ENCODE assay signal across 8 mouse cellular contexts in genomic region chr6:53820486-53820985, GRCm38 (mm10). TPM values are rescaled to one million over a fixed set of nuclear protein-coding genes. Genes with fewer than 3 reads are reported as not detected.
A peak's percentile ranks its signal among the peaks of the same experiment; 100 is the strongest.
DNase-seq lines count a peak whose midpoint lies in the region; ATAC-seq and TF ChIP-seq lines count a peak whose summit lies in the region.

Gene Tril, minus strand, starts transcription at chr6:53820830.

- H3K27me3 ChIP-seq in G1E (ENCODE audit: insufficient read depth, low read length), result peaks cover 4% of the 10 kb centered on the region; the same call in 1 of the 2 replicates
- peaks cover 16% of the 10 kb centered on the region for H3K27me3 ChIP-seq in forebrain, postnatal 0 days (ENCODE audit: insufficient read depth, low read length)
- H3K27me3 ChIP-seq in liver, postnatal 0 days (ENCODE audit: insufficient read depth, low read length), result peaks cover 76% of the 10 kb centered on the region

- TF ChIP-seq CTCF in G1E (IDR thresholded peaks at IDR 0.05; ENCODE audit: low read depth, low read length), result no peak
- no peak for TF ChIP-seq CTCF in forebrain, postnatal 0 days (IDR thresholded peaks at IDR 0.05; ENCODE audit: low read depth)
- TF ChIP-seq CTCF in liver, postnatal 0 days (IDR thresholded peaks at IDR 0.05; ENCODE audit: low read depth), result no peak

- peaks cover 61% of the 10 kb centered on the region for H3K9me3 ChIP-seq in G1E (replicated peaks)
- H3K9me3 ChIP-seq in forebrain, postnatal 0 days (ENCODE audit: low read length), result no peaks in the 10 kb centered on the region
- no peaks in the 10 kb centered on the region for H3K9me3 ChIP-seq in liver, postnatal 0 days (ENCODE audit: low read length)

- H3K4me1 ChIP-seq in G1E (ENCODE audit: insufficient read depth, low read depth, low read length), result no peaks in the 10 kb centered on the region
- peaks cover 19% of the 10 kb centered on the region for H3K4me1 ChIP-seq in forebrain, postnatal 0 days (ENCODE audit: insufficient read depth)
- peaks cover 18% of the 10 kb centered on the region for H3K4me1 ChIP-seq in liver, postnatal 0 days (ENCODE audit: insufficient read depth)

- no peaks in the 10 kb centered on the region for H3K36me3 ChIP-seq in G1E (replicated peaks)
- no peaks in the 10 kb centered on the region for H3K36me3 ChIP-seq in forebrain, postnatal 0 days (ENCODE audit: insufficient read depth)
- no peaks in the 10 kb centered on the region for H3K36me3 ChIP-seq in liver, postnatal 0 days (replicated peaks; ENCODE audit: insufficient read depth, low read length)

- H3K9ac ChIP-seq in forebrain, postnatal 0 days, result peak within 1 kb of the TSS; percentile 43
- 0 out of 2 replicates have a peak within 1 kb of the TSS, but pooled peaks have one; percentile 11 for H3K9ac ChIP-seq in liver, postnatal 0 days (replicated peaks)

- TF ChIP-seq EP300 in liver, postnatal 0 days (IDR thresholded peaks at IDR 0.05; ENCODE audit: low read depth), result no peak

- intact Hi-C loops in heart, postnatal 10 days (cut with DNase I), result loop anchor here (5.0 kb wide), 1 partner anchor 52 kb away; no protein-coding TSS in a partner anchor

- under 1% methylated on average over 43 of the region's 43 CpGs for WGBS in forebrain, postnatal 0 days
- WGBS in liver, postnatal 0 days (ENCODE audit: insufficient replicate concordance), result 1% methylated on average over 43 of the region's 43 CpGs

- H3K4me2 ChIP-seq in forebrain, postnatal 0 days (ENCODE audit: low read depth), result peak within 1 kb of the TSS; percentile 88
- H3K4me2 ChIP-seq in liver, postnatal 0 days (ENCODE audit: low read depth, low read length), result peak within 1 kb of the TSS; percentile 68

- no peak for DNase-seq in G1E (ENCODE audit: low spot score)
- DNase-seq in cerebellum, adult 18-20 months, result peak; percentile 42 to 46
- DNase-seq in forebrain, postnatal 0 days, result peak; percentile 74
- DNase-seq in heart, postnatal 10 days, result peak; percentile 88 to 89
- peak; percentile 86 to 92 for DNase-seq in kidney, postnatal 4 days
- DNase-seq in liver, postnatal 0 days, result peak; percentile 36
- peak; percentile 76 for DNase-seq in ovary, postnatal 36 days (ENCODE audit: low spot score)

- ATAC-seq in G1E (ENCODE audit: extremely low read depth, insufficient number of reproducible peaks, low FRiP score, poor library complexity, severe bottlenecking), result no peak
- peak; percentile 50 for ATAC-seq in forebrain, postnatal 0 days
- no peak for ATAC-seq in liver, postnatal 0 days
- no peak for ATAC-seq in CD4-positive, CD25-positive, alpha-beta regulatory T cell, adult 4 months

- H3K27ac ChIP-seq in forebrain, postnatal 0 days (ENCODE audit: low read depth, low read length), result peak within 1 kb of the TSS; percentile 60
- H3K27ac ChIP-seq in liver, postnatal 0 days (ENCODE audit: low read depth), result no peak within 1 kb of the TSS

- H3K4me3 ChIP-seq in G1E (ENCODE audit: low read depth, low read length), result peak within 1 kb of the TSS; percentile 7; the same call in 1 of the 2 replicates
- peak within 1 kb of the TSS; percentile 49 for H3K4me3 ChIP-seq in forebrain, postnatal 0 days (ENCODE audit: low read depth, low read length)
- H3K4me3 ChIP-seq in liver, postnatal 0 days (ENCODE audit: low read depth, low read length), result peak within 1 kb of the TSS; percentile 41

RNA-seq across cellular contexts. Expression of gene Tril, which starts in this region (rescaled TPM):
- total RNA-seq in G1E (2014; fragmentation: Nextera tagmentation), result not detected in 2 replicates
- total RNA-seq in G1E (2017), result 0.11 TPM in 1 of 2 replicates, not detected in the other
- polyA plus RNA-seq in G1E (2012), result not detected in 2 replicates
- 17.8 and 27.8 TPM in 2 replicates for total RNA-seq in forebrain, postnatal 0 days (2014; rRNA removed)
- 8.5 and 18.2 TPM in 2 replicates for polyA plus RNA-seq in forebrain, postnatal 0 days (2015; fragmentation: Nextera tagmentation; extraction: Ambion mirVana)
- 10 to 100 TPM; 14.0 to 14.8 TPM for total RNA-seq in heart, postnatal 10 days (2021)
- 0.25 and 0.31 TPM in 2 replicates for polyA plus RNA-seq in liver, postnatal 0 days (2015; fragmentation: Nextera tagmentation; extraction: Ambion mirVana)
- polyA plus RNA-seq in CD4-positive, CD25-positive, alpha-beta regulatory T cell, adult 4 months (2017; shearing (Covaris generic)), result not detected

Comparison
In these comparisons a context has a peak if more than half of its experiments do, and no peak if none do; other contexts are left out.
1. RNA of gene Tril (total RNA-seq): 17.8 to 27.8 TPM in forebrain, postnatal 0 days and 14.0 to 14.8 TPM in heart, postnatal 10 days; 0.11 TPM in G1E; every median in the first group is over 10 times any median in the second.
2. Peak in DNase-seq, H3K4me3 ChIP-seq, H3K9ac ChIP-seq and H3K4me2 ChIP-seq in liver, postnatal 0 days; RNA of the gene not detected or under 1 TPM.
3. Peak in every context shown above with its lines, with median percentiles within 50 percentile points of each other: H3K4me3 ChIP-seq.